In the genomic region with DNA sequence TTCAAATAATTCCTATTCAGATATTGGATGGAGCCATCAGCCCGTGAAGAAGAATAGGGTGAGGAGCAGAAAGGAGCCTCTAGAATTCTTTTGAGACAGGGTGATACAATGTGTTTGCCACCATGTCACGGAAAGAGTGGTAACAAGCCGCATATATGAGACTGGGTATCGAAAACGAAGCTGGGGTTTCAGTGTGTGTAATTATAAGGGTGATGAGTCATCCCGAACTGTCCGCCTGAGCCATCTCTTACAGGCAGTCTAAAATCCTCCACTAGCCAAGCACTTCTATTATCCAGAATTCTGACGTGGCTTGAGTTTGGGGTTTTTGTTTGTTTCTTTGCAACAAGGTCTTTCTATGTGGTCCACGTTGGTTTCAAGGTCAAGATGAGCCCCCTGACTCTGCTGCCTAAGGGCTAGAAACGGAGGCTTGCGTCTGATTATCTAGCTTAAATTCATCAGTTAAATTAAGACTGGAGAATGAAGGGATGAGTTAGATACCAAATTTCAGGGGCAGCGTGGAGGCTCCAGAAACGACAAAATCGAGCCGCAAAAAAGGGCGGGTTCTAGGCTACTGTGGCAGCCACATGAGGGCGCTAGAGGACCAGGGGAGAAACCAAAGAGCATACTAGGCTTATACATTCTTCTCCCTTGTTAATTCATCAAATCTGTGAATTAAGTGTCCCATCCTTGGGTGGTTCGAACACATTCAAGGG, we compare ENCODE assay signal across 9 mouse cellular contexts. TPM values are rescaled to one million over a fixed set of nuclear protein-coding genes. Genes with fewer than 3 reads are reported as not detected.
DNase-seq lines count a peak whose midpoint lies in the region; ATAC-seq and TF ChIP-seq lines count a peak whose summit lies in the region.
"Had no signal": no experiment of that assay in that cellular context is flagged by ENCODE, and none has a peak within 500 bp of the region (broad histone marks: within the 10 kb centered on the region; RNA-seq: fewer than 3 reads in every experiment).

No protein-coding gene starts in this region.

- TF ChIP-seq POLR2A in cerebellum, adult 2 months (IDR thresholded peaks at IDR 0.05; ENCODE audit: borderline replicate concordance, insufficient read depth, low read length): no peak
- no peak; the same call in 1 of the 2 replicates for TF ChIP-seq POLR2A in small intestine, adult 2 months (IDR thresholded peaks at IDR 0.05; ENCODE audit: low read depth, low read length)

- no peak overlapping the region for H3K4me3 ChIP-seq in cerebellum, adult 2 months (replicated peaks; ENCODE audit: insufficient read depth, low read depth, low read length)
- H3K4me3 ChIP-seq in small intestine, adult 2 months (ENCODE audit: low read depth, low read length): no peak overlapping the region
- H3K4me3 ChIP-seq: heart, embryonic 13.5 days had no signal

- no peaks in the 10 kb centered on the region for H3K27me3 ChIP-seq in cerebellum, adult 2 months (ENCODE audit: control insufficient read depth, insufficient read depth, low read length)
- H3K27me3 ChIP-seq in small intestine, adult 2 months (ENCODE audit: control insufficient read depth, insufficient read depth, low read length): no peaks in the 10 kb centered on the region
- H3K27me3 ChIP-seq: heart, embryonic 13.5 days had no signal

- no peak overlapping the region for H3K27ac ChIP-seq in cerebellum, adult 2 months (ENCODE audit: insufficient read depth, low read length)
- H3K27ac ChIP-seq in small intestine, adult 2 months (ENCODE audit: insufficient read depth, low read depth, low read length): no peak overlapping the region
- H3K27ac ChIP-seq: heart, embryonic 13.5 days had no signal

- H3K36me3 ChIP-seq in small intestine, adult 2 months (ENCODE audit: control insufficient read depth, insufficient read depth, low read length): no peaks in the 10 kb centered on the region
- H3K36me3 ChIP-seq: heart, embryonic 13.5 days had no signal

- TF ChIP-seq CTCF in cerebellum, adult 2 months (IDR thresholded peaks at IDR 0.05; ENCODE audit: borderline replicate concordance, insufficient read depth, low read depth, low read length): peak; percentile 22; the same call in 1 of the 2 replicates
- peak; percentile 86 for TF ChIP-seq CTCF in small intestine, adult 2 months (IDR thresholded peaks at IDR 0.05; ENCODE audit: extremely low read depth, insufficient read length, insufficient replicate concordance, low read depth, low read length)

- ATAC-seq in inflammation-experienced regulatory T-cells, adult 6 months: peak; percentile 43

- no peaks in the 10 kb centered on the region for H3K4me1 ChIP-seq in cerebellum, adult 2 months (ENCODE audit: control insufficient read depth, insufficient read depth, low read length)
- no peaks in the 10 kb centered on the region for H3K4me1 ChIP-seq in small intestine, adult 2 months (ENCODE audit: control insufficient read depth, insufficient read depth, insufficient read length, low read length)

- 78% methylated on average over 18 of the region's 18 CpGs for WGBS in cerebellum, adult 2 months
- 59% methylated on average over 18 of the region's 18 CpGs for WGBS in small intestine, adult 2 months

- no peak for DNase-seq in cerebellum, adult 2 months
- DNase-seq in cerebellum, adult 9-11 months: no peak
- DNase-seq in layer of hippocampus, adult 11-12 months (ENCODE audit: low spot score): peak; percentile 41
- DNase-seq in layer of hippocampus, adult 9-11 months: no peak
- peak; percentile 33 for DNase-seq in MEL-GATA-1-ER (ENCODE audit: extremely low read depth, low read depth)
- DNase-seq in yolk sac, embryonic 10.5 days (ENCODE audit: low spot score): no peak

RNA-seq across cellular contexts. Expression of a gene that starts 59.9 kb away (rescaled TPM):
- polyA plus RNA-seq in cerebellum, adult 2 months (2012; rRNA removed): 40.4 and 40.8 TPM in 2 replicates
- 10 to 100 TPM; 45.4 to 51.8 (median 48.2) TPM for polyA plus RNA-seq in inflammation-experienced regulatory T-cells, adult 6 months (2017; shearing (Covaris generic))
- 5.8 and 14.2 TPM in 2 replicates for polyA plus RNA-seq in small intestine, adult 2 months (2012; rRNA removed)

Comparison
In these comparisons a context has a peak if more than half of its experiments do, and no peak if none do; other contexts are left out.
1. DNase-seq: peak in layer of hippocampus, adult 11-12 months (single experiment) and MEL-GATA-1-ER (single experiment); none in cerebellum, adult 2 months (0 of 2), cerebellum, adult 9-11 months (single experiment), layer of hippocampus, adult 9-11 months (single experiment) and yolk sac, embryonic 10.5 days (single experiment).